Mouse (Mus musculus) ES-Bruce4 (cell line): Measurements from ENCODE around the gene Kif1c.

Experiments
- CTCF ChIP-seq: IDR thresholded peaks from one replicate; pipeline ENCODE4 v1.8.1; 2011; ENCODE audit warnings: low read depth, low read length
- POLR2A ChIP-seq: IDR thresholded peaks from one replicate; pipeline ENCODE4 v1.8.1; 2011; ENCODE audit warnings: low read length; ENCODE audit not compliant: insufficient read depth

DNA sequence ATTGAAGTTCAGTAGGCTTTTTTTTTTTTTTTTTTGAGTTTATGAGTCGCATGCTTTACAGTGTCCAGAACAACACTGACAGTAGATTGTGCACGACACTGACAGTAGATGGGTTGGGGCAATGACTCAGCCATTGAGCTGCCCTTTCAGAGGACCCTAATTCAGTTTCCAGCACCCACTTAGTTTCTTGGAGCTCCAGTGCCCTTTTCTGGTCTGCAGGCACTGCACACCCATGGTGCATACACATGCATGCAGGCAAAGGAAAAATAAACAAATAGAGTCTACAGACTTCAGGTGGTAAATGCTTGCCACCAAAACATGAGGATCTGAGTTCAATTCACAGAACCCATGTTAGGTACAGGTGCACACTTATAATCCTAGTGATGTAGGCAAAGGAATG lies 26.2 kb downstream of the Kif1c start:
- TF ChIP-seq CTCF (no peak), POLR2A (no peak)
